Mouse (Mus musculus) forebrain, embryonic 16.5 days (tissue): ENCODE results near the gene Myh7. TPM values are rescaled to one million over a fixed set of nuclear protein-coding genes. Genes with fewer than 3 reads are reported as not detected.

Source experiments
- ATAC-seq: fragments of 200-750 bp; cut with Nextera tagmentation; 2 replicates; pipeline ENCODE4 v1.8.0; 2017; ENCODE audit warnings: mild to moderate bottlenecking, moderate library complexity
- H3K27ac ChIP-seq: fragments of 300-500 bp; sonication (generic); 2 replicates; pipeline ENCODE4 v1.5.1; 2014; ENCODE audit warnings: low read length, control low read depth
- H3K27me3 ChIP-seq: fragments of 300-500 bp; sonication (generic); replicated peaks from 2 replicates; pipeline ENCODE4 v1.6.1; 2014; ENCODE audit warnings: low read length; ENCODE audit not compliant: control insufficient read depth, insufficient read depth
- H3K36me3 ChIP-seq: fragments of 300-500 bp; sonication (generic); 2 replicates; pipeline ENCODE4 v1.6.1; 2014; ENCODE audit not compliant: control insufficient read depth, insufficient read depth
- H3K4me1 ChIP-seq: fragments of 300-500 bp; sonication (generic); replicated peaks from 2 replicates; pipeline ENCODE4 v1.6.1; 2014; ENCODE audit warnings: low read length; ENCODE audit not compliant: control insufficient read depth, insufficient read depth
- H3K4me2 ChIP-seq: fragments of 300-500 bp; sonication (generic); 2 replicates; pipeline ENCODE4 v1.6.1; 2014; ENCODE audit warnings: mild to moderate bottlenecking, low read length, control low read depth
- H3K4me3 ChIP-seq: fragments of 300-500 bp; sonication (generic); replicated peaks from 2 replicates; pipeline ENCODE4 v1.5.1; 2014; ENCODE audit warnings: mild to moderate bottlenecking, low read length, control low read depth
- H3K9ac ChIP-seq: fragments of 300-500 bp; sonication (generic); replicated peaks from 2 replicates; pipeline ENCODE4 v1.6.1; 2014; ENCODE audit warnings: low read depth, low read length, control low read depth
- H3K9me3 ChIP-seq: fragments of 300-500 bp; sonication (generic); 2 replicates; pipeline ENCODE4 v1.6.1; 2016; ENCODE audit warnings: low read length; ENCODE audit not compliant: control insufficient read depth
- WGBS: fragments of 180-500 bp; shearing (Covaris S2); extraction: QIAGEN DNeasy Blood & Tissue Kit; methylation state at CpG from one replicate; pipeline ENCODE4 v1.1.7; 2014; 5-methylcytosine and 5-hydroxymethylcytosine counted together
- polyA plus RNA-seq: library from polyadenylated mRNA; unstranded; fragments of >200 nt; fragmentation: Nextera tagmentation; extraction: Ambion mirVana; gene quantifications from 2 replicates; pipeline ENCODE4 v1.2.1, GENCODE M21; 2015

Gene Myh7
- polyA plus RNA-seq, 1 experiment from 2014 or later, result 7.4 TPM

DNA sequence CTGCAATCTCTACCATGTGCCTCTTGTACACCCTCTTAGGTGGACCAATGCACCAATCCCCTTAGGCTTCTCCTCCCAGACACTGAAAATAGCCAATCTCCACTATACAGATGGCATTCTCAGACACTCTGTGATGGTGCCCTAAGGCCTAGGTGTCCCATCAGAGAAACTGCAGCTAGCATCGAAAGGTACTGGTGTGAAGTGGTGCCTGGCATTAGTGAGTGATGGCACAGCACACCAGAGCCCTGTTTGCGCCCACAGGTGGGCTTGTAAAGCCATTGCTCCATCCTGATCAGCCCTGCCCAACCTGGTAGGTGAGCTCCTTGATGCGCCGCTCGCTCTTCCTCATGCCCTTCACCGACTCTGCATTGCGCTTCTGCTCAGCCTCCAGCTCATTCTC lies 50.5 kb downstream of the Myh7 start:
- H3K9ac ChIP-seq, result no peak overlapping the region
- no peaks in the 10 kb centered on the region for H3K9me3 ChIP-seq
- H3K27me3 ChIP-seq, result no peaks in the 10 kb centered on the region
- H3K4me2 ChIP-seq, result no peak overlapping the region
- no peak for ATAC-seq
- H3K4me3 ChIP-seq, result no peak overlapping the region
- no peaks in the 10 kb centered on the region for H3K4me1 ChIP-seq
- WGBS, result 95% methylated on average over 7 of the region's 7 CpGs
- no peak overlapping the region for H3K27ac ChIP-seq
- H3K36me3 ChIP-seq, result no peaks in the 10 kb centered on the region

DNA sequence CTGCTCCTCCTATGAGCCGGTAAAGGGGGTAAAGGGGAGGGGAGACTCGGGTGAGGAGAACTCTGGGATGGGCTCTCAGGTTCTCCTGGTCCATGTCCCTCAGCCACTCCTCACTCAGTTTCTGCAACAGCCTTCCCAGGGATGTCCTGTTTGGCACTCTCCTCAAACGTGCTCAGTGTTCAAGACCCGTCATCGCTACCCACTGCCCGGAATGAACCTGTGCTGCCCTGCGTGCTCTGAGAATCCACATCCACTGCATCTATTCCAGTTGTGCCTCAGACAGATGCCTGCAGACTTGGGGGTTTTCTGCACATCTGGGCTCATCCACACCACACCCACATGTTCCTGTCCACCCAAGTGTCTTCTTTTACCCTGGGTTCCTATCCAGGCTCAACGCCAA lies 51.9 kb downstream of the Myh7 start:
- no peak overlapping the region for H3K4me2 ChIP-seq
- ATAC-seq, result no peak
- H3K36me3 ChIP-seq, result no peaks in the 10 kb centered on the region
- no peak overlapping the region for H3K9ac ChIP-seq
- WGBS, result 85% methylated on average over 8 of the region's 8 CpGs
- H3K4me1 ChIP-seq, result no peaks in the 10 kb centered on the region
- no peaks in the 10 kb centered on the region for H3K9me3 ChIP-seq
- no peaks in the 10 kb centered on the region for H3K27me3 ChIP-seq
- H3K27ac ChIP-seq, result no peak overlapping the region
- no peak overlapping the region for H3K4me3 ChIP-seq

DNA sequence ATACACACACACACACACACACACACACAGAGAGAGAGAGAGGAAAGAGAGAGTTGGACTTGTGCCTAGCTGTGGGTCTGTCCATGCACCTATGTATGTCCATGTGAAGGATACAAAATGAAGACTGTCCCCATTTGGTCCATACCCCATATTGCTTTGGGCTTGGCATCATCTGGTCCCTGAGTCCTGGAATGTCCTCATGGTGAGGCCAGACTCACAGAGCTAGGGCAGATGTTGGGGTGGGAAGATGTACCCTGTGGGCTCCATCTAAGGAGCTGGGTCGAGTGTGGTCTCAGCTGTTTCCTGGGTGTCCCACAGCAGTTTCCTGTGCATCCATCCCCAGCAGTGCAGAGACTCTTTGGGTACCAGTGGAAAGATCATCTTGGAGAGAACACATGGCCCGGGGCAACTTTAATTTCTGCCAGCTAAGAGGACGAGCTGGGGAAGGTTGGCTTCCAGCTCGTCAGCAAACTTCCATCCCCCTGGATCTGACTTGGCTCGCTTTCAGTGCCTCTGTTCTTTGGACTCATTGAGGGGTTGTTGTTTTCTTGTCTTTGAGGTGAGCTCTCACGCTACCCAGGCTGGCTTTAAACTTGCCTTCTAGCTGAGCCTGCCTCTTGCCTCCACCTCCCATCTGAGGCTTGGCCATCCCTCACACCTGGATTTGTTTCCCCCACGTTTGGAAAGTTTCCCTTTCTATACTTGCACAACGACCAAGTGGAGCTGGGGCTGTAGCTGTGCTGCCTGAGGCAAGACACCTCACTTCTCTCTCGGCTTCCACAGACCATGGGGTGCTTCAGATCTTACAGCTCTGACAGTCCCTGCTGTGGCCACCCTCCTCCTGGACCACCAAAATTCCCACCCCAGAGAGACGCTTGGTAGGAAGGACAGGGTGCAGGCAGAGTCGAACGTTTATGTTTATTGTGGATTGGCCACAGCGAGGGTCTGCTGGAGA lies 53.1 kb downstream of the Myh7 start:
- WGBS, result 63% methylated on average over 13 of the region's 13 CpGs
- no peaks in the 10 kb centered on the region for H3K27me3 ChIP-seq

DNA sequence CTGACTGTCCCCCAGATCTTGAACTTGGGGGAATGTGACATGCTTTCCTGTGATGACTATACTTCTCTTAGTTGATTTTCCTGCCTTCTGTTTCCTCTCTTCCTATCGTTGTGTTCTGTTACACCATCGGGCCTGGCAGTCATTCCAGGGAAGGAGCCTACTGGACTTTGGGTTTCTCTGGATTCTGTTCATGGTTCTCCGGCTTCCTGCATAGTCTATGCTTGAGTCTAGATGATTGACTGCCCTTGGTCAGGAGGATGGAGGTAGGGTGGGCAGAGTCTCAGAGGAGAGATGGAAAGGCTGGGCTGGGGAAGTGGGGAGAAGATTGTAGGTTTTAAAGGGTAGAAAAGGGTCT lies 54.3 kb downstream of the Myh7 start:
- Histone ChIP-seq H3K4me3 (no peak overlapping the region), H3K4me2 (no peak overlapping the region), H3K9me3 (no peaks in the 10 kb centered on the region), H3K4me1 (peaks cover 3% of the 10 kb centered on the region; the same call in 1 of the 2 replicates), H3K27me3 (no peaks in the 10 kb centered on the region), H3K9ac (no peak overlapping the region), H3K27ac (no peak overlapping the region), H3K36me3 (no peaks in the 10 kb centered on the region)
- no peak for ATAC-seq
- 87% methylated on average over 3 of the region's 3 CpGs for WGBS

More for the DNA sequence above, 53.1 kb downstream of the Myh7 start:
- no peaks in the 10 kb centered on the region for H3K9me3 ChIP-seq
- H3K27ac ChIP-seq, result no peak overlapping the region
- no peaks in the 10 kb centered on the region for H3K4me1 ChIP-seq
- no peak overlapping the region for H3K4me2 ChIP-seq
- H3K36me3 ChIP-seq, result no peaks in the 10 kb centered on the region
- no peak overlapping the region for H3K9ac ChIP-seq
- no peak overlapping the region for H3K4me3 ChIP-seq
- no peak for ATAC-seq

DNA sequence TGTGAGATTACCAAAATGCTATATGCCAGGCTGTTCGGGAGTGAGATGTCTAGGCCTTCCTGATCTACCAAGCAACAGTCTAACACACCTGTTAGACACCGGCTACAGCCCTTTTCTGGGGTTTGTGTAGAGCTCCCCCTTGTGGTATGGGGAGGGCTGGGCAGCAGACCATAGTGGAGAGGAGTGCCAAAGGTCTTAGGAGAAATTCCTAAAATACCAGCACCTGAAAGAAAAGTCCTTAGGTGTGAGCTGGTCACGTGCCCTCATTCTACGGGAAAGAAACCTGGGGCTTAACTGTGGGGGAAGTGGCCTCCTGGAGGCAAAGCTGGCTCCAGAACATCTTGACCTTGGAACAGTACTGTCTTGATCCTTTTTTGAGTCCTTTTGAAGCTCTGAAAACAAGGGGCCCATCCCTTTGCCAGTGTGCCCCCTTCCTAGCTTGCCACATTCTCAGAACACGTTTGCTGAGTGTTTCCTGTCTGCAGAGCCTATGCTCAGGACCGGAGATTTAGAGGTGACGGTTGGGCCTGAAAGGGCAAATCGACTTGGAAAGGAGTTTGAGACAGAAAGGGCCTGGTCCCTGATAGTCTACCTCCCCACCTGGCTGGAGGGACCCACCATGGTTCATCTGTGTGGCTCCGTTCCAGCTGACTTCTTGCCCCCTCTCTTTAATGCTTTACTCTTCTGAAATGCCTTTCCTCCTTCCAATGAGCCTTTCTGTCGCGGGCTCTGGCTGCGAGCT lies 54.8 kb downstream of the Myh7 start:
- H3K4me1 ChIP-seq, result peaks cover 3% of the 10 kb centered on the region; the same call in 1 of the 2 replicates
- 54% methylated on average over 12 of the region's 12 CpGs for WGBS
- no peak overlapping the region for H3K4me2 ChIP-seq
- no peak overlapping the region for H3K4me3 ChIP-seq
- H3K9me3 ChIP-seq, result no peaks in the 10 kb centered on the region
- no peak overlapping the region for H3K9ac ChIP-seq
- ATAC-seq, result no peak
- no peak overlapping the region for H3K27ac ChIP-seq
- no peaks in the 10 kb centered on the region for H3K27me3 ChIP-seq
- H3K36me3 ChIP-seq, result no peaks in the 10 kb centered on the region

DNA sequence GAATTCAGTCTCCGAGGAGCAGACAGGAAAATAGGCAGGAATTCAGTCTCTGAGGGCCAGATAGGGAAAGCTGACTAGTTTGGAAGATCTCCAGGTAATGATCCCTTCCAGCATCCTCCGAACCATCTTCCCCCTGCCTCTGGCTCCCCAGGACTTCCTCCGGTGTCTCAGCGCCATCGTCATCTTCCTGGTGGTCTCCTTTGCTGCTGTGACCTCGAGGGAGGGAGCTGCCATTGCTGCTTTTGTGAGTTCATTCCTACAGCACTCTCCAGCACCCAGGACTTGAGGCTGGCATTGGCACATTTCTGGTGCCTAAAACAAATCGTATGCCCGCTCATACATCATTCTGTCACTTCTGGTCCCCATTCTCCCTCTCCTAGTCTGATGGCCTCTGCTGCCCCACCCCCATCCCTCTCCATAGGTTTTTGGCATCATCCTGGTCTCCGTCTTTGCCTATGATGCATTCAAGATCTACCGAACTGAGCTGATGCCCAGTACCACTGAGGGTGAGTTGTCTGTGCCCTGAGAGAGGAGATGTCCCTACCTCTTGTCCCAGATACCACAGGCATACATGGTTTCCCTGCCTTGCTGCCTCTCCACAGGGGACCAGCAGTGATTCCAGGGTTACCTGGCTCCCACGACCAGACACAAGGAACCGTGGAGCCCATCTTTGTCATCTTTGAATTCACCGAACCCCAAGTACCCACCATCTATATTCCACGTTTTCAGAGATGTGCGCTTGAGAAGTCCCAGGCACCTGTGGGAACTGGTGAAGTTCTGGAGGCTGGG lies 55.8 kb downstream of the Myh7 start:
- Histone ChIP-seq H3K4me2 (no peak overlapping the region), H3K27me3 (no peaks in the 10 kb centered on the region), H3K9ac (no peak overlapping the region), H3K4me1 (peaks cover 3% of the 10 kb centered on the region; the same call in 1 of the 2 replicates), H3K36me3 (no peaks in the 10 kb centered on the region), H3K27ac (no peak overlapping the region), H3K4me3 (no peak overlapping the region), H3K9me3 (no peaks in the 10 kb centered on the region)
- no peak for ATAC-seq
- WGBS, result 81% methylated on average over 15 of the region's 15 CpGs

GRCm38 (mm10) chr14:54937361-54938182 lies 56.9 kb downstream of the Myh7 start:
- Histone ChIP-seq H3K4me2 (no peak overlapping the region), H3K9me3 (no peaks in the 10 kb centered on the region), H3K36me3 (no peaks in the 10 kb centered on the region), H3K4me3 (no peak overlapping the region), H3K9ac (no peak overlapping the region), H3K27me3 (no peaks in the 10 kb centered on the region), H3K4me1 (peaks cover 3% of the 10 kb centered on the region; the same call in 1 of the 2 replicates), H3K27ac (no peak overlapping the region)
- no peak for ATAC-seq
- WGBS, result 93% methylated on average over 16 of the region's 16 CpGs

- no peak for ATAC-seq
- H3K4me3 ChIP-seq, result no peak overlapping the region
- H3K27ac ChIP-seq, result peak overlapping the region; percentile 24; the same call in 1 of the 2 replicates
- H3K36me3 ChIP-seq, result no peaks in the 10 kb centered on the region
- no peak overlapping the region for H3K9ac ChIP-seq
- H3K4me2 ChIP-seq, result no peak overlapping the region
- H3K27me3 ChIP-seq, result no peaks in the 10 kb centered on the region
- no peaks in the 10 kb centered on the region for H3K9me3 ChIP-seq
- WGBS, result 72% methylated on average over 6 of the region's 6 CpGs
- H3K4me1 ChIP-seq, result peaks cover 3% of the 10 kb centered on the region; the same call in 1 of the 2 replicates
Measured at GRCm38 (mm10) chr14:54936831-54937160, 57.6 kb downstream of the Myh7 start.
